In the genomic region with DNA sequence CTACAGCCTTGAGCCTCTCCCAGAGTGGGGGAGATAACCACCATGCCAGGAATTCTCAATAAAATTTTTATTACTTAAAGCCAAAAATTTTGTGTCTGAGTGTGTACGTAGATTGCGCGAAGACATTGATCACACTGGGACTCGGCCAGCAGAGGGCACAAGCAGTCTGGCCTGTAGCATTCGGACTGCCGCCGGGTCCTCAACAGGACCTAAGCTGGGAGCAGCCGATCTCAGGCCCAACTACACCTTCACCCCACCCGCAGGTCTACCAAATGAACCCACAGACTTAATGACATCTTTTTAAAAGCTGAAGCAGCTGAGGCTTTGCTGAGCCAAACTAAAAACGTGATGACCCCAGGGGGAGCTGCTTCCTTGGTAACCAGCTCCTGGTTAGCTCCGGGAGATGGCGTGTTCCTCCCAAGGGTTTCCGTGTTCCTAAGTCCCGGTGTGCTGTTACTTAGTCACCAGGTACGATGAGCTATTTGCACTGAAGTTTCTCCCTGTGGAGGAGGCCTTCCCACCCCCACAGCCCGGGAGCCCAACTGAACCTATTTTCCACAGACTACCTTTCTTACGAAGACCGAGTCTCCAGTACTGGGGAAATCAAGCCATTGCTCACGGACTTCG, we compare ENCODE assay signal across 9 mouse cellular contexts. TPM values are rescaled to one million over a fixed set of nuclear protein-coding genes. Genes with fewer than 3 reads are reported as not detected.
DNase-seq lines count a peak whose midpoint lies in the region; ATAC-seq and TF ChIP-seq lines count a peak whose summit lies in the region.
"Had no signal": no experiment of that assay in that cellular context is flagged by ENCODE, and none has a peak within 500 bp of the region (broad histone marks: within the 10 kb centered on the region; RNA-seq: fewer than 3 reads in every experiment).

No protein-coding gene starts in this region.

- H3K27ac ChIP-seq in forebrain, embryonic 11.5 days (ENCODE audit: low read depth, low read length) = no peak overlapping the region
- no peak overlapping the region for H3K27ac ChIP-seq in forebrain, embryonic 15.5 days (replicated peaks)
- peak overlapping the region; percentile 50; the same call in 1 of the 2 replicates for H3K27ac ChIP-seq in kidney, embryonic 16.5 days (ENCODE audit: low read length)

- no peak overlapping the region for H3K4me3 ChIP-seq in forebrain, embryonic 11.5 days (ENCODE audit: low read depth, low read length)
- no peak overlapping the region for H3K4me3 ChIP-seq in forebrain, embryonic 15.5 days
- H3K4me3 ChIP-seq in E14TG2a.4 (replicated peaks; ENCODE audit: low read length) = peak overlapping the region; percentile 78
- peak overlapping the region; percentile 28 for H3K4me3 ChIP-seq in kidney, embryonic 16.5 days (ENCODE audit: low read length)

- H3K36me3 ChIP-seq in forebrain, embryonic 11.5 days (ENCODE audit: control insufficient read depth, insufficient read depth, low read length) = peaks cover 5% of the 10 kb centered on the region; the same call in 1 of the 2 replicates
- H3K36me3 ChIP-seq in forebrain, embryonic 15.5 days = peaks cover 39% of the 10 kb centered on the region
- peaks cover 65% of the 10 kb centered on the region for H3K36me3 ChIP-seq in E14TG2a.4 (ENCODE audit: insufficient read depth, low read length)
- peaks cover 42% of the 10 kb centered on the region for H3K36me3 ChIP-seq in kidney, embryonic 16.5 days (ENCODE audit: insufficient read depth, low read length)

- WGBS in forebrain, embryonic 11.5 days = 69% methylated on average over 20 of the region's 20 CpGs
- WGBS in forebrain, embryonic 15.5 days = 64% methylated on average over 20 of the region's 20 CpGs
- 64% methylated on average over 20 of the region's 20 CpGs for WGBS in kidney, embryonic 16.5 days

- peaks cover 2% of the 10 kb centered on the region; the same call in 1 of the 2 replicates for H3K4me1 ChIP-seq in forebrain, embryonic 11.5 days (replicated peaks; ENCODE audit: control insufficient read depth, insufficient read depth, low read length)
- peaks cover 19% of the 10 kb centered on the region for H3K4me1 ChIP-seq in forebrain, embryonic 15.5 days
- H3K4me1 ChIP-seq in E14TG2a.4 (replicated peaks; ENCODE audit: low read depth, low read length) = peaks cover 92% of the 10 kb centered on the region
- H3K4me1 ChIP-seq in kidney, embryonic 16.5 days (ENCODE audit: insufficient read depth, low read length) = peaks cover 15% of the 10 kb centered on the region

- no peaks in the 10 kb centered on the region for H3K27me3 ChIP-seq in forebrain, embryonic 11.5 days (ENCODE audit: control insufficient read depth, insufficient read depth, low read length)
- no peaks in the 10 kb centered on the region for H3K27me3 ChIP-seq in forebrain, embryonic 15.5 days
- no peaks in the 10 kb centered on the region for H3K27me3 ChIP-seq in E14TG2a.4 (ENCODE audit: insufficient read depth, low read length)
- no peaks in the 10 kb centered on the region for H3K27me3 ChIP-seq in kidney, embryonic 16.5 days (ENCODE audit: insufficient read depth, low read length)

- peak; percentile 77 for DNase-seq in forebrain, embryonic 11.5 days (ENCODE audit: low spot score)
- DNase-seq in embryo, embryonic 11 days = peak; percentile 71
- DNase-seq in thymus, postnatal 4 days = peak; percentile 66
- DNase-seq in gastrocnemius, adult 18-20 months (ENCODE audit: low spot score) = no peak

- H3K9ac ChIP-seq in forebrain, embryonic 11.5 days (ENCODE audit: low read length) = no peak overlapping the region
- no peak overlapping the region for H3K9ac ChIP-seq in forebrain, embryonic 15.5 days (replicated peaks)
- no peak overlapping the region for H3K9ac ChIP-seq in kidney, embryonic 16.5 days (replicated peaks; ENCODE audit: low read length)

- H3K9me3 ChIP-seq in forebrain, embryonic 11.5 days (ENCODE audit: control insufficient read depth, low read length) = no peaks in the 10 kb centered on the region
- no peaks in the 10 kb centered on the region for H3K9me3 ChIP-seq in forebrain, embryonic 15.5 days
- no peaks in the 10 kb centered on the region for H3K9me3 ChIP-seq in E14TG2a.4 (ENCODE audit: low read length)
- no peaks in the 10 kb centered on the region for H3K9me3 ChIP-seq in kidney, embryonic 16.5 days (ENCODE audit: low read length)

- no peak for ATAC-seq in forebrain, embryonic 11.5 days (replicated peaks; ENCODE audit: low FRiP score)
- no peak for ATAC-seq in forebrain, embryonic 15.5 days (replicated peaks)
- no peak for ATAC-seq in kidney, embryonic 16.5 days (ENCODE audit: low FRiP score, low TSS enrichment)
- ATAC-seq in megakaryocyte, adult 5-6 weeks (ENCODE audit: poor library complexity, severe bottlenecking) = peak; percentile 66

- no peak overlapping the region for H3K4me2 ChIP-seq in forebrain, embryonic 11.5 days (ENCODE audit: low read depth, low read length, severe bottlenecking)
- no peak overlapping the region for H3K4me2 ChIP-seq in forebrain, embryonic 15.5 days (replicated peaks)
- peak overlapping the region; percentile 44 for H3K4me2 ChIP-seq in kidney, embryonic 16.5 days (replicated peaks; ENCODE audit: low read depth, low read length)

- TF ChIP-seq CTCF in E14TG2a.4 (conservative IDR thresholded peaks at IDR 0.05; ENCODE audit: low read length) = peak; percentile 33

RNA-seq across cellular contexts. Expression of a gene that starts 4.8 kb away (rescaled TPM):
- polyA plus RNA-seq in forebrain, embryonic 11.5 days (2014; fragmentation: Nextera tagmentation; extraction: Ambion mirVana) = 376 and 404 TPM in 2 replicates
- polyA plus RNA-seq in forebrain, embryonic 15.5 days (2015; fragmentation: Nextera tagmentation; extraction: Ambion mirVana) = 271 and 275 TPM in 2 replicates
- polyA plus RNA-seq in kidney, embryonic 16.5 days (2015; fragmentation: Nextera tagmentation; extraction: Ambion mirVana) = 403 and 405 TPM in 2 replicates
- 99.5 and 115 TPM in 2 replicates for total RNA-seq in megakaryocyte, adult 5-6 weeks (2015)
- 152 and 160 TPM in 2 replicates for total RNA-seq in megakaryocyte, adult 5-6 weeks (2017)
- 100 to 1,000 TPM; 134 to 155 TPM for total RNA-seq in gastrocnemius, adult 18-20 months (2021)

RNA-seq across cellular contexts. Expression of a gene that starts 5.0 kb away (rescaled TPM):
- polyA plus RNA-seq in forebrain, embryonic 11.5 days (2014; fragmentation: Nextera tagmentation; extraction: Ambion mirVana) = 227 and 228 TPM in 2 replicates
- 153 and 160 TPM in 2 replicates for polyA plus RNA-seq in forebrain, embryonic 15.5 days (2015; fragmentation: Nextera tagmentation; extraction: Ambion mirVana)
- polyA plus RNA-seq in kidney, embryonic 16.5 days (2015; fragmentation: Nextera tagmentation; extraction: Ambion mirVana) = 202 and 219 TPM in 2 replicates
- total RNA-seq in megakaryocyte, adult 5-6 weeks (2015) = 144 and 179 TPM in 2 replicates
- total RNA-seq in megakaryocyte, adult 5-6 weeks (2017) = 170 and 206 TPM in 2 replicates
- 10 to 100 TPM; 58.4 to 60.4 TPM for total RNA-seq in gastrocnemius, adult 18-20 months (2021)

RNA-seq across cellular contexts. Expression of a gene that starts 21.5 kb away (rescaled TPM):
- 4.8 and 4.9 TPM in 2 replicates for polyA plus RNA-seq in forebrain, embryonic 11.5 days (2014; fragmentation: Nextera tagmentation; extraction: Ambion mirVana)
- 3.2 and 4.4 TPM in 2 replicates for polyA plus RNA-seq in forebrain, embryonic 15.5 days (2015; fragmentation: Nextera tagmentation; extraction: Ambion mirVana)
- 13.8 and 16.4 TPM in 2 replicates for polyA plus RNA-seq in kidney, embryonic 16.5 days (2015; fragmentation: Nextera tagmentation; extraction: Ambion mirVana)
- total RNA-seq in megakaryocyte, adult 5-6 weeks (2015) = 308 and 336 TPM in 2 replicates
- total RNA-seq in megakaryocyte, adult 5-6 weeks (2017) = 1,009 and 1,024 TPM in 2 replicates
- 1 to 10 TPM in 1 of 2 experiments, under 1 TPM in 1; 0.90 to 1.1 TPM for total RNA-seq in gastrocnemius, adult 18-20 months (2021)

RNA-seq across cellular contexts. Expression of a gene that starts 24.2 kb away (rescaled TPM):
- polyA plus RNA-seq in forebrain, embryonic 11.5 days (2014; fragmentation: Nextera tagmentation; extraction: Ambion mirVana) = 509 and 514 TPM in 2 replicates
- polyA plus RNA-seq in forebrain, embryonic 15.5 days (2015; fragmentation: Nextera tagmentation; extraction: Ambion mirVana) = 652 and 676 TPM in 2 replicates
- polyA plus RNA-seq in kidney, embryonic 16.5 days (2015; fragmentation: Nextera tagmentation; extraction: Ambion mirVana) = 527 and 541 TPM in 2 replicates
- 177 and 203 TPM in 2 replicates for total RNA-seq in megakaryocyte, adult 5-6 weeks (2015)
- 121 and 136 TPM in 2 replicates for total RNA-seq in megakaryocyte, adult 5-6 weeks (2017)
- 100 to 1,000 TPM; 162 TPM for total RNA-seq in gastrocnemius, adult 18-20 months (2021)

RNA-seq across cellular contexts. Expression of a gene that starts 38.8 kb away (rescaled TPM):
- not detected in 2 replicates for polyA plus RNA-seq in forebrain, embryonic 11.5 days (2014; fragmentation: Nextera tagmentation; extraction: Ambion mirVana)
- polyA plus RNA-seq in forebrain, embryonic 15.5 days (2015; fragmentation: Nextera tagmentation; extraction: Ambion mirVana) = not detected in 2 replicates
- polyA plus RNA-seq in kidney, embryonic 16.5 days (2015; fragmentation: Nextera tagmentation; extraction: Ambion mirVana) = 0.14 TPM in 1 of 2 replicates, not detected in the other
- not detected in 2 replicates for total RNA-seq in megakaryocyte, adult 5-6 weeks (2015)
- not detected in 2 replicates for total RNA-seq in megakaryocyte, adult 5-6 weeks (2017)
- not detected for total RNA-seq in gastrocnemius, adult 18-20 months (2021)
- total RNA-seq: left cerebral cortex, postnatal 10 days had no signal

Comparison
In these comparisons a context has a peak if more than half of its experiments do, and no peak if none do; other contexts are left out.
1. H3K4me3 ChIP-seq: peak in E14TG2a.4 (single experiment) and kidney, embryonic 16.5 days (single experiment); none in forebrain, embryonic 11.5 days (single experiment) and forebrain, embryonic 15.5 days (single experiment).